Mouse (Mus musculus) mouse embryonic stem cell (cell line): Measurements from ENCODE around the gene Frmpd1.

Experiments used
- in situ Hi-C, 2 experiments: fragments of 300-500 bp; cut with MboI; formaldehyde crosslinking; loops; 1 replicate in 1 of 2; 3 replicates in 1 of 2; pipeline ENCODE4 v1.14.3; 2019 to 2020; ENCODE audit warnings: low sequenced_read_pairs in 2 of 2, low pct_unique_long_range_greater_than_20kb in 1 of 2, mixed read lengths in 1 of 2; ENCODE audit not compliant: unreplicated experiment in 1 of 2

Gene Frmpd1

DNA sequence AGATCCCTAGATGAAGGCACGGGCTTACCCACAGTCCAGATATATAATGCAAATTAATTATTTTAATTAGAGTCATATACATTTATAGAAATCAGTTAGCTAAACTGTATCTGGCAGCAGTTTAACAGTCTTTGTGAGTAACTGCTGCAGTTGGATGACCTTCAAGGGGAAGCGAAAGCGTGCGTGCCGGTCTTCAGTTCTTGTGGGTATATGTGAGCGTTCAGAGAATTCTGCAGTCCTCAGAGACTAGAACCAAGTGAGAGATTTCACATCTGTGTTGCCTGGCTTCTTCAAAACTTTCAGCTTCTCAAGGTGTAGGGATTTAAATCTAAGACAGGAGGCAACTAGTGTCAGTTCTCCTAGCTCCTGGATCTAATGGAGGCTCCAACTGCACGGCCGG, 35.3 kb downstream of the Frmpd1 start:
- in situ Hi-C loops = no loop called here

DNA sequence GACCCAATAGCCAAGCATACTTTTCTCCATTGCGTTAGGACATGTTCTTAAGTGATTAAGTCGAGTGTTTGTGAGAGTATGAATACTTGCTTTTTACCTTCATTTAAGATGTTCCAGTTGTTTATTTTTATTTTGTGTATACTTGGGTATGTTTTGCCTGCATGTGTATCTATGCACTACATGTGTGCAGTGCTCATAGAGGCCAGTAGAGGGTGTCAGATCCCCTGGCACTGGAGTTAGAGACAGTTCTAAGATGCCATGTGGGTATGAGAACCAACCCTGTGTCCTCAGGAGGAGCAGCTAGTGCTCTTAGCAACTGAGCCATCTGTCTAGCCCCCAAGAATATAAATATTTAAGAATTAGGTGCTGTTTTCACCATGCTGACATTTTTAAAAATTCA, 37.7 kb downstream of the Frmpd1 start:
- in situ Hi-C loops = no loop called here

DNA sequence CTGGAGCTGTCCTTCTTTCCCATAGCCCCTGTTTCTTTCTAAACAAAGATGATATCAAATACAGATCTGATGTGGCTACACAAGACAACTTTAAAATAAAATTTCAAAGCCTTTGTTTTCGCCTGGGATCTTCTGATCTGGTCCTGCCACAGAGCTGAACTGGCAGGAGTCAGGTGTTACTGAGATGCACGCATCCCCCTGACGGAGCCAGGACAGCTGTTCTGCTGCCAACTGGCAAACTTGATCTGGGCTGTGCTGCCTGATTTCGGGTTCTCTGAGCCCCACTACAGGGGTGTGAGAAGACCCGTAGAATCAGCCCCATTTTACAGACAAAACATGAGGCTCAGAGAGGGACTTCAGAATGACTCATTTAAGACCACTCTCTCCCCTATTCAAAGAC, 45.6 kb downstream of the Frmpd1 start:
- in situ Hi-C loops = no loop called here

DNA sequence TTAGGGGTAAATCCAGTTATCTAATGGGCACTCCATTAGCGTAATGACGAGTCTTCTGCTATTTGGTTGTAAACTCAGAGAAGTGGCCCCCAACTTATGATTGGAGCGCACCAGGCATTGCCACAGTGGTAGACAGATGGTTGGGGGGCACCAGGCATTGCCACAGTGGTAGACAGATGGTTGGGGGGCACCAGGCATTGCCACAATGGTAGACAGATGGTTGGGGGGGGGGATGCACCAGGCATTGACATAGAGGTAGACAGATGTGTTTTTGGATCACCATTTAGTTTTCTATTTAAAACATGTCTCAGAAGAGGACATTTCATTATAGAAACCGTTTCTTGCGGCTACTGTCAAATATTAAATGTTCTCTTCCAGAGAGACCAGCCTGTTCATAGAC, 53.6 kb downstream of the Frmpd1 start:
- in situ Hi-C loops = no loop called here

DNA sequence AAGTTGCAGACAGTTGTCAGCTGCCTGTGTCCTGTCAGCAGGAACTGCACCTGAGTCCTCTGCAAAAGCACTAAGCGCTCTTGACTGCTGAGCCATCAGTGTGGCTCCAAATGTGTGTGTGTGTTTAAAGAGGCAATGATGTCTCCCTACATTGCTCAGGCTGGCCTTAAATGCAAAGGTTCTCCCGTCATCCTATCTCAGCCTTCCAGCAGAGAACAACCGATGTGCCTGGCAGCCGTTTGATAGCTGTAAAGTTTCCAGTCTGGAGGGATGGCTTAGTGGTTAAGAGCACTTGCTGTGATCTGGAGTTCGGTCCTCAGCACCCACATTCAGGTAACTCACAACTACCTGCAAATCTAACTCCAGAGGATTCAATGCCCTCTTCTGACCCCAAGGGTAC, 56.7 kb downstream of the Frmpd1 start:
- in situ Hi-C loops = no loop called here

DNA sequence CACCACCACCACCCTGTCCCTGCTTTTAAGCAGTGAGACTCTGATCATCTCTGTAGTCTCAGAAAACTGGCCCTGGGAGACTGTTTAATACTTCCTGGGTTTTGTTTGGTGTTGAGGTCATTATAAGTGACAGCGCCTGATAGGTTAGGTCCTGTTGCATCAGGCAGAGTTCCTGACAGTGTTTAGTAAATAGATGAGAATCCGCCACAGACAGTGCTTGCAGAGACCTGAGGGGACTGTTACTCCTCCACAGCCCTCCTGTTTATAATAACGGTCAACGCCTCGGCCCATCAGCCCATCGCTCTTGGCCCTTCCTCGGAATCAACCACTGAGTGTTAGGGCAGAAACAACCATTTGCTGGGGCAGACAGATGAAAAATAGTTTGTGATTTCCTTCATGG, 57.5 kb downstream of the Frmpd1 start:
- in situ Hi-C loops = no loop called here

DNA sequence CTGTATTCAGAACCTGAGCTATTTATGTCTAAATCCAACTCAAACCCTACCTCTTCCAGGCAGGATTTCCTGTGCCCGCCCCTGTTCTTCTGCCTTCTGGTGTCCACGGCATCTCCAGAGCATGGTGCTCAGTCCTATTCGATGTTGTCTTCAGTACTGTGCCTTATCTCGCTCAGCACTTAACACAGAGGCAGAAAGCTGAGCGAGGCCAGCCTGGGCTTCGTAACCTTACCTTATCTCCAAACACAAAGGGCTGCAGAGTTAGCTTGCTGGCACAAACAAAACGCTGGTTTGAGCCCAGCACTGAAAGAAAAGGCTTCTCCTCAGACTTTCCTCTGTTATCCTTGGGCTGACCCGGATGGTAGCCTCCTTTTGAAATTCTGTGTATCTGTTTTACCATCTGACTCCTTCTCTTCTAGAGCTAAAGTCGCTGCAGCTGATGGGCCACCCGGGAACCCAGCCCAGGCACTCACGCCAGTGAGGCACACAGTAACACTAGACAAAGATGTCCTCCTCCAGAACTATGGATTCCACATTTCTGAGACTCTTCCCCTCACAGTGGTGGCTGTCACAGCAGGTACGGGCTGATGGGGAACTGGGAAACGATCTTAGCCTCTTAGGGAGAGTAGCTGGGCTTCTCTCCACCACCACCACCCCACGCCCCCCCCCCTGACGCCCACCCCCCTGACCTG, 58.7 kb downstream of the Frmpd1 start:
- in situ Hi-C loops = no loop called here

DNA sequence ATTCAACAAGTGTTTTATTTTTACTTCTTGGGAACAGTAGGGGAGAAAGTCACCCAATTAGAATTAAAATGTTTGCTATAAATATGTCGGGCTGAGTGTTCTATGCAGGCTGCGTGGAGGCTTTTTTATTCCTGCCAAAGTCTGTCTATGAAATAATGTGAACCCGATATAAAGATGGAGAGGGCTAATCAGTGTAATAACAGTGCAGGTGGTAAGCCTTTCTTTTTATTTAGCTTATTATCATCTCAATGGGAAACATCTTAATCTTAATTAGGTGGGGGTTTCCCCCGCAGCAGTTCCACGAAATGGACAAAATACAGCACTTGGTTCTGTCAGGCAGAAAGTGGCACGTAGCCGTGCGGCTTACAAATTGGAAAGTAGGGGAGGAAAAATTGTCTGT, 66.6 kb downstream of the Frmpd1 start:
- in situ Hi-C loops = no loop called here

DNA sequence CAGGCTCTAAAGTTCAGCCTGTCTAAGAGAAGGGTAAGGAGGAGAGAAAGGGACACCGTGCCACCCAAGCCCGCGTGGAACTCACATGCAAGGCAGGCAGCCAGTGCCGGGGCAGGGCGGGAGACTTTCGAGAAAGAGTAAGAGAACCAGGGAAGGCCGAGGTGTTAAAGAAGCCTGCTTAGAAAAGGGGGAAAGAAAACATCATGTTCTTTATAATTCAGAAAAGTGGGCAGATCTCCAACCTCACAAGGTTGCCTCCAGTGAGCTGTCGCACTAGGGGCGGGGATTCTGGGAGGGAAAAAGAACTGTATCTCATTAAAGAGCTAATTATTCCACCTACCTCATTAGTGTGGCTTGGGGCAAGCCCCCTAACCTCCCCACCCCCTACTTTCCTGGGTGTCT, 68.2 kb downstream of the Frmpd1 start:
- in situ Hi-C loops = no loop called here

DNA sequence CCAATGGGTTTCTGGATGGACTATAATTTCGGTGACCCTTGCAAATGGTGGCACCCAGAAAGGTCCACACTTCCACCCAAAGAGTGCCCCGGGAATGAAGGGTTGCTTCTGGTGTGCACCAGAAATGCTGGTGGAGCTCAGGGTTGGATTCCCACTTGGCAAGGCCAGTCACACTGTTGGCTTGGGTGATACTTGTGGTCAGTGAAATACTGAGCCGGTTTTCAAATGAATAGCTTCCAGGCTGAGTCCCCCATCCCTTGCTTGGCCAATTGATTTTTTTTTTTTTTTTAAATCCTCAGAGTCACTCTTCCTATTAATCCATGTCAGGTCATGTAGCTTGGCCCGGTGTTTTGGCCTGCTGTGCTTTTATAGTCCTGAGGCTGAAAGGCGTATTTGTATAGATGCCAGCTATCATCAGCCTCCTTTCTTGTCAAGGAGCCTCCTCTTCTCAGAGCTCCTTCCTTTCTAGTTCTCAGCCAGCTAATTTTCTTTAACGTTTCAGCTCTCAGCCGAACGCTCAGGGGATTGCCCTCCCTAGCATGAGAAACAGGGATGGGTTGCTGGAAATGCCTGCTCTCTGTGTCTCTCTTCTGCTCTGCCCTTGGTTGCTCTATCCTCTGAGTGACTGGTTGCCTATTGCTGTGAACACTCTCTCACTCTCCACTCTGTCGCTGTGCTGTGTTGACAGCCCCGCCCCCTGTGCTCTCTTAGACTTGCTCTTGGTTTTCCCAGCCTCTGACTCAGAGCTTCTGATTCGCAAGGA, 69.3 kb downstream of the Frmpd1 start:
- in situ Hi-C loops = no loop called here

DNA sequence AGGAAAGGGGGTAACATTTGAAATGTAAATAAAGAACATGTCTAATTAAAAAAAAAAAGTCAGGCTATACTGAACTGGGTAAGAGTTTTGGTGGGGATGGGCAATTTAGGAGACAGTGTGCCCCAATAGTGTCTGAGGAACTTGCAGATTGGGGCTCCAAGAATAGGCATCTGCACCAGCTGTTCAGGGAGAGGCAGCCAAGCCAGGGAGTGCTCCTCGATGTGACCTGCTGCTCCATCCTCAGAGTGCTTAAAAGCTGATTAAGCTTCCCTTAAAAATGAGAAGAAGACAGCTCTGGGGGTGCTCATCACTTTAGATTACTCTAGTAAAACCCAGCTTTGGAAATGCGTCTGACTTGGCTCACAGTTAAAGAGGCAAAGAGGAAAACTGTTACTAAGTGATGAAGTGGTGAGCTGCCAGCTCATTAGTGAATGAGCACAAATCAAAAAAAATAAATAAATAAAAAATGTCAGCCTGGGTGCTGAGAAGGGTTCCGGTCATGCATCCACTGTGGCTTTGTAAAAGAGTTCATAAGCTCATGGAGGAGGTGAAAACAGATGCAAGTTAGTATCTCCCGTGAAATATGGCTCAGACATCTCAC, 74.7 kb downstream of the Frmpd1 start:
- in situ Hi-C loops = no loop called here

DNA sequence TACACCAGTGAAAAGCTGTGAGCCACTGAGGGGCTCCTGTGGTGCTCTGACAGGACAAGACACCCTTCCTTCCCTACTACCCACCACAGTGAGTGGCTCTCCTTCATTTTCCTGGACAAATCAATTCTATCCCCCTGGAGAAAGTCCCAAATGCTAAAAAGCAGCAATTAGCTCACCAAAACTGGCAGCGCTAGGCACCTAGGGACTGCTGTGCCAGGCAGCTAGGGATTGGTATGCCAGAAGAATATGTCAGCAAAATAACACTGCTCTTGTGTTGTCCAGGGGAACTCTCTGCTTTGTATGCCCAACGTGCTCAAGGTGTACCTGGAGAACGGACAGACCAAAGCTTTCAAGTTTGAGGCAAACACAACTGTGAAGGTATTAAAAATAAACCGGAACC, 76.9 kb downstream of the Frmpd1 start:
- in situ Hi-C loops = no loop called here

DNA sequence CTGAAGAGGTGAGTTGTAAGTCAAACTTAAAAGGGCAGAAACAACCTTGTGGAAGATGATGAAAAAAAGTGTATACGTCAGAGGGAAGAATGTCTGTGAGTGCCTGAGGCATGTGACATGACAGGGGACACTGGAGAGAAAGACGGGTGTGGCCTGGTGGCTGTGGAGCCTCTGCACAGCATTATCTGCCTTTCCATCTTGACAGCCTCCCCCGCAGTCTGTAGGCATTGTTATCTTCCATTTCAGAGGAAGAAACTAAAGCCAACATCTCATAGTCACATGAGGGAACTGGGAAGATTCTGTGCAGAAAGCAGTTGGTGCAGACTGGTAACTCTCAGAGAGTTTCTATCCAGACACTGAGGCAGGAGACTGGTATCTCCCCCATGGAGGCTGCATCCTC, 83.2 kb downstream of the Frmpd1 start:
- in situ Hi-C loops = no loop called here

DNA sequence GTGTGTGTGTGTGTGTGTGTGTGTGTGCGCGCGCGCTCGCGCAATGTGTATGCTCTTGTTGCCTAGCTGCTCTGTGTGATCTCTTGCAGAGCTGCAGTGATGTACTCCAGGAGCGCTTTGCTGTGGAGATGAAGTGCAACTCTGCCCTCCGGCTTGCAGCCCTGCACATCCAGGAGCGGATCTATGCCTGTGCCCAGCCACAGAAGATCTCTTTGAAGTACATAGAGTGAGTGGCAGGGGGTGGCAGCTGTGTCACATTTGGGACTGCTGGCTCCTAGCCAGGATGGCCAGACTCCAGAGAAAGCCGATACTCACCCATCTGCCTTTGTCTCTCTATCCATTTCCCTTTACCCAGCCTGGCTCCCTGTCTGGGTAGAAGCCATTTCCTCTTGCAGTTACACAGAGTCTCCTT, 86.4 kb downstream of the Frmpd1 start:
- in situ Hi-C loops = no loop called here

DNA sequence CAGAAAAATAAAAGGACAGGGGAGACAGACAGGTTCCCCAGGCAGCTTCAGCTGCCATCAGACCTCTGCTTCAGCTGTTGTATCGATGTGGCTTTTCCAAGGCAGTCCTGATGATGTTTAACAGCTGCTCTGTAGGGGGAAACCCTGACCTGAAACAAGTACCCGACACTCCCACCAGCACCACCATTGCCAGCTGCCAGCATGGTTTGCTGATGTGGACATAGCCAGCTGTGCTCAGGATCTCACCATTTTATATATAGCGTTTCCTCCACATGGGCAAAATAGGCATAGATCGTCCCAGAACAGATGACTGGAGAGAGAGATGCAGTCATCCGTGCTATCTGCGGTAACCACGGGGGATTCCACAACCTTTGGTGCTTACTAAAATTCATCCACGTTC, 91.1 kb downstream of the Frmpd1 start:
- in situ Hi-C loops = no loop called here

DNA sequence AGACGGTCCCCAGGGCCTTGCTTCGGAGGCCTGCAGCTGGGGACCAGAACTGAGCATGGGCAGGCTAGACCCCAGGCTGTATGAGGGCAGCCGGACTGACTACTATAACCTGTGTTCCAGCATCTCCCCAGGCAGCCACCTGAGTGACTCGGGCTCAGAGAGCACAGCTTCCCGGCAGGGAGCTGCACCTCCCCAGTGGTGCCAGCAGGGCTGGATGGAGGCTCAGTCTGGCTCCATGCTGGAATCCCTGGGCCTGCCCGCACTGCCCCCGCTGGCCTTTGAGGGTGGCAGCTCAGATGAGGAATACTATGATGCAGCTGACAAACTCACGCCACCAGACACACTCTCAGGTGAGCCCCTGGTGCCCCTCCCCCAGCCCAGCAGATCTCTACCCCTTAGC, 94.6 kb downstream of the Frmpd1 start:
- in situ Hi-C loops = no loop called here

DNA sequence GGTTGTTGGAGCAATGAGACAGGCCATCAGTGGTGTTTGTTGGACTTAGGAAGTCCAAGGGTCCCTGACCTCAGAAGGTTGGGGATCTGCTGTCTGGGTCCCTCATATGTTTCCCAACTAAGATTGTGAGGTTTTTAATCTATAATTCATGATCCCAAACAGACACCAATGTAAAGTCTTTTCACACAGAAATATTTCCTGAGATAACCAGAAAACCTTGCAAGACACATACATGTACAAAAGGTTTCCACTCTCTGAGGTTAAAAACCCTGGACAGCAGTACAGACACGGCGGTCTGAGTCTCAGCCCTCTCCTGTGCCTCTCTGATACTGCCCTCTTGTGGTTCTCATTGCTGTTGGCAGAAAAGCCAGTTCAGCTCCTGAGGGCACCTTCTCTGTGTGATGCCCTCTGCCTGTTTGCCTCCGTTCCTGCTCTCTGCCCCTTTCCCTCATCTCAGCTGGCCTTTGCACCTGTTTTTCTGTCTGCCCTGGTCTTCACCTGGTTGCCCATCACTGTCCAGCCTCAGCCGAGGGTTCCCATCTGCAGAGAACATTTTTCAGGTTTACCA, 95.4 kb downstream of the Frmpd1 start:
- in situ Hi-C loops = no loop called here

DNA sequence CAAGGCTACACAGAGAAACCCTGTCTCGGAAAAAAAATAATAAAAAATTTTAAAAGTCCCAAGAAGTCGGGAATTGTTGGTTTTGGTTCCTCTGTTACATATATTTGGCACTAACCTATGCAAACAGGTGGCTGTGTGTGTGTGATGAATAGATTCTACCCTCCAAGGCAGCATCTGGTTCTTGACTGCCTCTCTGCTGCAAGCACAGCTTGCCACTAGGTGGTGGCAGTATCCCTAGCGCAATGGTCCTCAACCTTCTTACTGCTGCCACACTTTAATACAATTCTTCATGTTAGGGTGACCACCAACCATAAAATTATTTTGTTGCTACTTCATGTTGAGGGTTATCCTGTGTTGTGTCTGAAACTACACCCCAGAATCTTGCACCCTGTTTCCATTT, 101.6 kb downstream of the Frmpd1 start:
- in situ Hi-C loops = no loop called here

DNA sequence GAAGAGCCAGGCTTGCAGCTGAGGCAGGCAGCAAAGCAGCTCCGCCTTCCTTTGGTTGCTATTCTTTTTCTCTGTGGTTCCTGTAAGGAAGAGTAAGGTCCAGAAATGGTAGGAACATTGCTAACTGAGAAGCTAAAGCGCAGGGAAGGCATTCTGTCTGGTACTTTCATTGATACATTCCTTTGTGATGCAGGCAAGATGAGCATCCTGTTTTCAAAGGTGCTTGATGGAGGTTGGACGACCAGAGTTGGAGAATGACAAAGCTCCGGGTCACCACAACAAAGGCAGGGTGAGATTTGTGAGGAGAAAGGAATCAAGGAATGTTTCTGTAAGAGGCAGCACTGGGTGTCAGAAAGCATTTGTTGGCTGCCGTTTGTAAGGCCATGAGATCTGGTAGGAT, 103.2 kb downstream of the Frmpd1 start:
- in situ Hi-C loops = no loop called here
